Mouse (Mus musculus): ENCODE results near the gene Olfr1309. TPM values are rescaled to one million over a fixed set of nuclear protein-coding genes. Genes with fewer than 3 reads are reported as not detected.
"Not testable (repeated sequence)": the region's sequence is repeated elsewhere in the genome, so short reads cannot be mapped to it uniquely, and the experiment has no call there.

Gene Olfr1309
- polyA plus RNA-seq (2015; fragmentation: Nextera tagmentation; extraction: Ambion mirVana) = not detected in 2 replicates

DNA sequence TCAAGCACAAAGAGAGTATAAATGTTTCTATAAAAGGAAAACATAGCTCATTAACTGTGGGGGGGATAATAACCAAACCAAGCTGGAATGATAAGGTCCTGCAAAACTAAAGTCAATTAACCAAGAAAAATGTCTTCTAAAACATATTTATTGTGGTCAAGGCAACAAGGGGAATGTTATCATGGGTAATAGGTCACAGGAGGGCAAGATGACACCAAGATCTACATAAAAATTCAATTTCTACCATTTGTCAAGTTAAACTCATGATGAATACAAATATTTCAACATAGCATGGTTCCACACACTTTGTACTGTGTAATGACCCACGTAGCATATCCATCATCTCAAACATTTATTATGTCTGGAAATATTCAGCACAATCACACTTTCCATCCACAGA, at the start of gene Olfr1309:
Gene Olfr1309 (minus strand): TSS at position 101 of the 400 bp plus-strand sequence.
- no peak within 1 kb of the TSS for H3K27ac ChIP-seq (ENCODE audit: low read length)
- no peak within 1 kb of the TSS for H3K4me2 ChIP-seq (ENCODE audit: low read depth, low read length)
- ATAC-seq (ENCODE audit: low read depth) = no peak
- H3K27me3 ChIP-seq (ENCODE audit: control insufficient read depth, insufficient read depth, low read depth, low read length) = no peaks in the 10 kb centered on the region
- no peaks in the 10 kb centered on the region for H3K4me1 ChIP-seq (replicated peaks; ENCODE audit: control insufficient read depth, insufficient read depth, low read length)
- no peaks in the 10 kb centered on the region for H3K9me3 ChIP-seq (ENCODE audit: control insufficient read depth, low read length)
- no peak within 1 kb of the TSS for H3K9ac ChIP-seq (ENCODE audit: low read length)
- WGBS = 52% methylated on average over 1 of the region's 1 CpGs
- no peak within 1 kb of the TSS for H3K4me3 ChIP-seq (ENCODE audit: low read length)
- H3K36me3 ChIP-seq (ENCODE audit: control insufficient read depth, insufficient read depth, low read length) = no peaks in the 10 kb centered on the region

- not testable (repeated sequence) for ATAC-seq (ENCODE audit: low read depth); H3K4me2 ChIP-seq (ENCODE audit: low read depth, low read length)
- WGBS = 37% methylated on average over 6 of the region's 6 CpGs
These were observed 36.9 kb upstream of the Olfr1309 start for GRCm38 (mm10) chr2:112026971-112027370.

DNA sequence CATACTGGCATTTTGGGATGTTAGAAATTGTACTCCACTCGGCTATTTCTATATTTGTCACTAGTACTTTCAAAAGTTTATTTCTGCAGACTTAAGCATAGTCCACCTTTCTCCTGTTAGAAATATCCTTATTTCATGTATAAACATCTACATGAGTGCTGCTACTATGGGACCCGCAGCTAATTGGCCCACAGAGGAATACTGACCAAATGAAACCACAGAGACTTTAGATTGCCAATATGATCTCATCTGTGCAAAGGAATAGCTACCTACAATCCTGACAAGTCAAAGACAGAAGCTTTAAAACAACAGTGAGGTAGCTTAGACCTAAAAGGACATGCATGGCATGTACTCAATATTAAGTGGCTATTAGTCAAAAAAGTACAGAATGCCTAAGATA, 34.2 kb upstream of the Olfr1309 start, which contains the start of gene Olfr1311:
Gene Olfr1311 (minus strand): TSS at position 101 of the 400 bp plus-strand sequence.
- H3K4me2 ChIP-seq (ENCODE audit: low read depth, low read length) = no peak within 1 kb of the TSS
- no peak for ATAC-seq (ENCODE audit: low read depth)
- H3K36me3 ChIP-seq (ENCODE audit: control insufficient read depth, insufficient read depth, low read length) = no peaks in the 10 kb centered on the region
- no peaks in the 10 kb centered on the region for H3K4me1 ChIP-seq (replicated peaks; ENCODE audit: control insufficient read depth, insufficient read depth, low read length)
- no peak within 1 kb of the TSS for H3K4me3 ChIP-seq (ENCODE audit: low read length)
- 77% methylated on average over 2 of the region's 2 CpGs for WGBS
- no peaks in the 10 kb centered on the region for H3K9me3 ChIP-seq (ENCODE audit: control insufficient read depth, low read length)
- no peak within 1 kb of the TSS for H3K27ac ChIP-seq (ENCODE audit: low read length)
- no peak within 1 kb of the TSS for H3K9ac ChIP-seq (ENCODE audit: low read length)
- no peaks in the 10 kb centered on the region for H3K27me3 ChIP-seq (ENCODE audit: control insufficient read depth, insufficient read depth, low read depth, low read length)

More at GRCm38 (mm10) chr2:112026971-112027370, 36.9 kb upstream of the Olfr1309 start:
- H3K4me3 ChIP-seq (ENCODE audit: low read length); H3K27me3 ChIP-seq (ENCODE audit: control insufficient read depth, insufficient read depth, low read depth, low read length); H3K9me3 ChIP-seq (ENCODE audit: control insufficient read depth, low read length); H3K36me3 ChIP-seq (ENCODE audit: control insufficient read depth, insufficient read depth, low read length); H3K27ac ChIP-seq (ENCODE audit: low read length); H3K4me1 ChIP-seq (replicated peaks; ENCODE audit: control insufficient read depth, insufficient read depth, low read length); H3K9ac ChIP-seq (ENCODE audit: low read length): not testable (repeated sequence)

DNA sequence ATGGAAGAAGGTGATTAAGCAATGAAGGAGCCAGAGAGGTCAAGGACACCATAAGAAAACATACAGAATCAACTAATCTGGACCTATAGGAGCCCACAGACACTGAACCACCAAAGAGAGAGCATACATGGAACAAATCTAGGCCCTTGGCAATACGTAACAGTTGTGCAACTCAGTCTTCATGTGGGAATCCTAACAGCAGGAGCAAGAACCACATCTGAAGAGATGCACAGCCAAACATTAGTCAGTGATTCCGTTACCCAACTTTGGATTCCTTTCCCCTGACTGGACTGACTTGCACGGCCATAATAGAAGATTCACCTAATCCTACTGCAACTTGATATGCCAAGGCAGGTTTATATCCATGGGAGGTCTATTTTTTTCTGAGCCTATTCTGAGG, 24.8 kb upstream of the Olfr1309 start:
- Histone ChIP-seq H3K9ac (ENCODE audit: low read length) (no peak overlapping the region), H3K9me3 (ENCODE audit: control insufficient read depth, low read length) (no peaks in the 10 kb centered on the region), H3K4me1 (replicated peaks; ENCODE audit: control insufficient read depth, insufficient read depth, low read length) (no peaks in the 10 kb centered on the region), H3K4me2 (ENCODE audit: low read depth, low read length) (no peak overlapping the region), H3K27me3 (ENCODE audit: control insufficient read depth, insufficient read depth, low read depth, low read length) (no peaks in the 10 kb centered on the region), H3K4me3 (ENCODE audit: low read length) (no peak overlapping the region), H3K36me3 (ENCODE audit: control insufficient read depth, insufficient read depth, low read length) (no peaks in the 10 kb centered on the region), H3K27ac (ENCODE audit: low read length) (no peak overlapping the region)
- WGBS = 71% methylated on average over 3 of the region's 3 CpGs
- no peak for ATAC-seq (ENCODE audit: low read depth)

DNA sequence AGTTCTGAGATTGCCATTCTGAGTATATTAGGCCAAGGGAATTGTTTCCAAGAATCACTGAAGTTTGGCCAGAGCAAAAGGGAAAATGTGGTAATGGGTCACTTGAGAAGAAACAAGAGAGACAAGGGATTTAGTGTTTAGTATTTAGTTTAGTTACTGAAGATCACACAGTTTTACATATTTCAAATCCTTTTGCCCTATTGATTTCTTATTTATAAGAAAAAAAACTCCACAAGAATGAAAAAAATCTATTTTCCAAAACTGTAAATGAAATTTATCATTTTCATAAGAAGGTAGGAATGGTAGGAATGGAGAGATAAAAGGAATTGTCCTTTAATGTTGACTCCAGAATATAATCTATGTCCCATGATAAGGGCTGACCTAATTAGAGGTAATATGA, 22.5 kb upstream of the Olfr1309 start, which contains the start of gene Olfr1310:
Gene Olfr1310 (minus strand): TSS at position 101 of the 400 bp plus-strand sequence.
- H3K36me3 ChIP-seq (ENCODE audit: control insufficient read depth, insufficient read depth, low read length) = no peaks in the 10 kb centered on the region
- no peak for ATAC-seq (ENCODE audit: low read depth)
- no peaks in the 10 kb centered on the region for H3K27me3 ChIP-seq (ENCODE audit: control insufficient read depth, insufficient read depth, low read depth, low read length)
- no peak within 1 kb of the TSS for H3K9ac ChIP-seq (ENCODE audit: low read length)
- no peaks in the 10 kb centered on the region for H3K4me1 ChIP-seq (replicated peaks; ENCODE audit: control insufficient read depth, insufficient read depth, low read length)
- H3K4me2 ChIP-seq (ENCODE audit: low read depth, low read length) = no peak within 1 kb of the TSS
- no peak within 1 kb of the TSS for H3K27ac ChIP-seq (ENCODE audit: low read length)
- no peaks in the 10 kb centered on the region for H3K9me3 ChIP-seq (ENCODE audit: control insufficient read depth, low read length)
- H3K4me3 ChIP-seq (ENCODE audit: low read length) = no peak within 1 kb of the TSS

DNA sequence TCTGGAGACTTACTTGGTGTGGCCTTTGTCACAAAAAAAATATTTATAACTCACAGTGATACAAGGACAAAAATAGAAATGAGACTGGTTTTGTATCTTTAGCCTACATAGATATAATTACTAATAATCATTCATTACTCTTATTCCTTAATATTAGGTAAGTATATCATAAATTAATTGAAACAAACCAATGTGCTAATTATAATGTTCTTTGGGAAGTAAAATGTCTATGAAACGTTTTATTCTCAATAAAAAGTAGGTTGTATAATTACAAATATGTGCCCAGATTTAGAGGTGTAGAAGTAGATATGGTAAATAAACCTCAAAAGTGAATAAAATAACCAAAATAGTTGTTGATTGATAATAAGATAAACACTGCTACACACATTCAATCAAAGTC, 25.2 kb downstream of the Olfr1309 start, which contains the start of gene Olfr1308:
Gene Olfr1308 (minus strand): TSS at position 101 of the 400 bp plus-strand sequence.
- no peak for ATAC-seq (ENCODE audit: low read depth)

DNA sequence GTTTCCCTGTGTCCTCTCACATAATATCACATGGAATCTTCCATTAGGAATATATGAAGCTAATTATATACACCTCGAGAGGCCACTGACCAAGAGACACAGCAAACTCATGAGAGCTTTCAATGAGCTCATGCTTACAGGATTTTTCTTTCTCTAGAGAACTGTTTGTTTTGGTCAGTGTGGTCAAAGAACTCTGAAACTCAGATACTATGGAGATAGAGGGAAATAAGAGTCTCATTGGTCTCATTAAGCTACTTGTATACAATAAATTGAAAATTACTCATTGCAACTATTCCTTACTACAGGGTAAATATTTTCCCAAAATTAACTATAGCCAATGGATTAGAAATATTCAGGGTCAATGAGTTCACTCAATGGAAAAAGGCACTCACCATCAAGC, 40.7 kb downstream of the Olfr1309 start, which contains the start of gene Olfr1307:
Gene Olfr1307 (minus strand): TSS at position 101 of the 400 bp plus-strand sequence.
- Histone ChIP-seq H3K36me3 (ENCODE audit: control insufficient read depth, insufficient read depth, low read length) (no peaks in the 10 kb centered on the region), H3K27me3 (ENCODE audit: control insufficient read depth, insufficient read depth, low read depth, low read length) (no peaks in the 10 kb centered on the region), H3K9ac (ENCODE audit: low read length) (no peak within 1 kb of the TSS), H3K4me1 (replicated peaks; ENCODE audit: control insufficient read depth, insufficient read depth, low read length) (no peaks in the 10 kb centered on the region), H3K4me3 (ENCODE audit: low read length) (no peak within 1 kb of the TSS), H3K4me2 (ENCODE audit: low read depth, low read length) (no peak within 1 kb of the TSS), H3K9me3 (ENCODE audit: control insufficient read depth, low read length) (no peaks in the 10 kb centered on the region), H3K27ac (ENCODE audit: low read length) (no peak within 1 kb of the TSS)
- no peak for ATAC-seq (ENCODE audit: low read depth)
- WGBS = 76% methylated on average over 1 of the region's 1 CpGs

More for the DNA sequence above, 25.2 kb downstream of the Olfr1309 start, which contains the start of gene Olfr1308:
- WGBS = 33% methylated on average over 1 of the region's 1 CpGs
- H3K9ac ChIP-seq (ENCODE audit: low read length) = no peak within 1 kb of the TSS
- no peaks in the 10 kb centered on the region for H3K27me3 ChIP-seq (ENCODE audit: control insufficient read depth, insufficient read depth, low read depth, low read length)
- H3K27ac ChIP-seq (ENCODE audit: low read length) = no peak within 1 kb of the TSS
- H3K4me1 ChIP-seq (replicated peaks; ENCODE audit: control insufficient read depth, insufficient read depth, low read length) = no peaks in the 10 kb centered on the region
- H3K4me2 ChIP-seq (ENCODE audit: low read depth, low read length) = no peak within 1 kb of the TSS
- no peaks in the 10 kb centered on the region for H3K36me3 ChIP-seq (ENCODE audit: control insufficient read depth, insufficient read depth, low read length)
- no peak within 1 kb of the TSS for H3K4me3 ChIP-seq (ENCODE audit: low read length)
- H3K9me3 ChIP-seq (ENCODE audit: control insufficient read depth, low read length) = no peaks in the 10 kb centered on the region

Other genes with a start within 250 kb of the Olfr1309 start
- not detected in 2 replicates for gene Olfr1301, start 239.3 kb downstream of the Olfr1309 start, polyA plus RNA-seq (2015; fragmentation: Nextera tagmentation; extraction: Ambion mirVana)
- not detected in 2 replicates for gene Olfr1302, start 212.9 kb downstream of the Olfr1309 start, polyA plus RNA-seq (2015; fragmentation: Nextera tagmentation; extraction: Ambion mirVana)
- gene Olfr1303, start 169.9 kb downstream of the Olfr1309 start, polyA plus RNA-seq (2015; fragmentation: Nextera tagmentation; extraction: Ambion mirVana) = not detected in 2 replicates
- not detected in 2 replicates for gene Olfr1305, start 113.1 kb downstream of the Olfr1309 start, polyA plus RNA-seq (2015; fragmentation: Nextera tagmentation; extraction: Ambion mirVana)
- not detected in 2 replicates for gene Olfr1306, start 74.0 kb downstream of the Olfr1309 start, polyA plus RNA-seq (2015; fragmentation: Nextera tagmentation; extraction: Ambion mirVana)
- not detected in 2 replicates for gene Olfr1307, start 40.8 kb downstream of the Olfr1309 start, polyA plus RNA-seq (2015; fragmentation: Nextera tagmentation; extraction: Ambion mirVana)
- not detected in 2 replicates for gene Olfr1308, start 25.3 kb downstream of the Olfr1309 start, polyA plus RNA-seq (2015; fragmentation: Nextera tagmentation; extraction: Ambion mirVana)
- not detected in 2 replicates for gene Olfr1310, start 22.4 kb upstream of the Olfr1309 start, polyA plus RNA-seq (2015; fragmentation: Nextera tagmentation; extraction: Ambion mirVana)
- gene Olfr1311, start 34.1 kb upstream of the Olfr1309 start, polyA plus RNA-seq (2015; fragmentation: Nextera tagmentation; extraction: Ambion mirVana) = not detected in 2 replicates
- not detected in 2 replicates for gene Olfr1312, start 60.0 kb upstream of the Olfr1309 start, polyA plus RNA-seq (2015; fragmentation: Nextera tagmentation; extraction: Ambion mirVana)
- gene Olfr1313, start 87.6 kb upstream of the Olfr1309 start, polyA plus RNA-seq (2015; fragmentation: Nextera tagmentation; extraction: Ambion mirVana) = not detected in 2 replicates
- gene Olfr1314, start 106.5 kb upstream of the Olfr1309 start, polyA plus RNA-seq (2015; fragmentation: Nextera tagmentation; extraction: Ambion mirVana) = not detected in 2 replicates
- not detected in 2 replicates for gene Olfr1315-ps1, start 125.2 kb upstream of the Olfr1309 start, polyA plus RNA-seq (2015; fragmentation: Nextera tagmentation; extraction: Ambion mirVana)
- gene Olfr1316, start 144.7 kb upstream of the Olfr1309 start, polyA plus RNA-seq (2015; fragmentation: Nextera tagmentation; extraction: Ambion mirVana) = not detected in 2 replicates
- gene Olfr1317, start 150.0 kb upstream of the Olfr1309 start, polyA plus RNA-seq (2015; fragmentation: Nextera tagmentation; extraction: Ambion mirVana) = not detected in 2 replicates
- not detected in 2 replicates for gene Olfr1318, start 163.9 kb upstream of the Olfr1309 start, polyA plus RNA-seq (2015; fragmentation: Nextera tagmentation; extraction: Ambion mirVana)
- gene Lpcat4, start 249.2 kb upstream of the Olfr1309 start, polyA plus RNA-seq (2015; fragmentation: Nextera tagmentation; extraction: Ambion mirVana) = 17.3 and 19.4 TPM in 2 replicates